Mouse (Mus musculus): ENCODE data around the gene Ms4a6d.

- TF ChIP-seq POLR2A (IDR thresholded peaks at IDR 0.05; ENCODE audit: borderline replicate concordance, extremely low read depth, low read depth, low read length), result no peak
- no peak for TF ChIP-seq CTCF (IDR thresholded peaks at IDR 0.05; ENCODE audit: insufficient read depth, low read length)
These were observed 36.1 kb upstream of the Ms4a6d start, which contains the start of gene Ms4a3 for GRCm38 (mm10) chr19:11640732-11641131.
